Mouse (Mus musculus) olfactory bulb, adult 2 months (tissue): ENCODE data around the gene Efna5.

Experiments used
- CTCF ChIP-seq: fragments of 200-500 bp; IDR thresholded peaks from 2 replicates; pipeline ENCODE4 v1.5.1; 2012; ENCODE audit warnings: low read depth, mild to moderate bottlenecking, low read length, moderate library complexity; ENCODE audit not compliant: insufficient read depth
- POLR2A ChIP-seq: fragments of 200-500 bp; IDR thresholded peaks from 2 replicates; pipeline ENCODE4 v1.6.1; 2012; ENCODE audit warnings: mild to moderate bottlenecking, low read depth, low read length, moderate library complexity; ENCODE audit not compliant: insufficient read depth

DNA sequence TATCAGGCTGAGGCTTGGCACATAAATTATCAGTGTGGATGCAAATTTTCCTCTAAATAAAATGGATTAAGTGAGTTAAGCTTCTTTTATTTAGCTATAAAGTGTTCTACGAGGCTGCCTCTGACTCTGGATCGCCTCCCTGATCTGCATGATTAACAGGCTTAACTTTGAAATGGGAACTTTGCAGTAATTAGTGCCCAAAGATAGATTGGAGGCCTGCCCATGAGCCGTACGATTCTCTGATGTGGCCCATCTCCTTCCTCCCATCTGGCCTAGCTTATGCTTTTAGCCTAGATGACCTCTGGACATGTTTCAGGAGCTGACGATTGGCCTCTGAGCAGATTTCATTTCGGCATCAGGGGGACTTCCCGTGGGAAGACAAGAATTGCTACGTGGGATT lies 273.0 kb downstream of the Efna5 start:
- no peak for TF ChIP-seq CTCF
- no peak for TF ChIP-seq POLR2A
